Mouse (Mus musculus): Measurements from ENCODE around the gene Olfr130. TPM values are rescaled to one million over a fixed set of nuclear protein-coding genes. Genes with fewer than 3 reads are reported as not detected.

Gene Olfr130
- polyA plus RNA-seq (2012; rRNA removed; ENCODE audit: low replicate concordance), result not detected in 2 replicates

GRCm38 (mm10) chr17:38063621-38064020, at the start of gene Olfr130:
TSS of gene Olfr130 (plus strand) at chr17:38063921.

GRCm38 (mm10) chr17:38059979-38060378, 3.7 kb upstream of the Olfr130 start, which contains the start of gene Olfr129:
TSS of gene Olfr129 (minus strand) at chr17:38060079.

GRCm38 (mm10) chr17:38088593-38088992, 24.9 kb downstream of the Olfr130 start, which contains the start of gene Olfr131:
TSS of gene Olfr131 (minus strand) at chr17:38088693.

Other genes starting within 250 kb of the Olfr130 start
- gene Olfr125, start 231.0 kb upstream of the Olfr130 start, polyA plus RNA-seq (2012; rRNA removed; ENCODE audit: low replicate concordance), result not detected in 2 replicates
- gene Olfr126, start 216.4 kb upstream of the Olfr130 start, polyA plus RNA-seq (2012; rRNA removed; ENCODE audit: low replicate concordance), result not detected in 2 replicates
- not detected in 2 replicates for gene Olfr127, start 163.5 kb upstream of the Olfr130 start, polyA plus RNA-seq (2012; rRNA removed; ENCODE audit: low replicate concordance)
- gene Olfr128, start 143.4 kb upstream of the Olfr130 start, polyA plus RNA-seq (2012; rRNA removed; ENCODE audit: low replicate concordance), result not detected in 2 replicates
- gene Olfr761, start 110.8 kb upstream of the Olfr130 start, polyA plus RNA-seq (2012; rRNA removed; ENCODE audit: low replicate concordance), result not detected in 2 replicates
- gene Olfr129, start 3.8 kb upstream of the Olfr130 start, polyA plus RNA-seq (2012; rRNA removed; ENCODE audit: low replicate concordance), result not detected in 2 replicates
- gene Olfr131, start 24.8 kb downstream of the Olfr130 start, polyA plus RNA-seq (2012; rRNA removed; ENCODE audit: low replicate concordance), result not detected in 2 replicates
- gene Olfr132, start 70.6 kb downstream of the Olfr130 start, polyA plus RNA-seq (2012; rRNA removed; ENCODE audit: low replicate concordance), result not detected in 2 replicates
- gene Olfr133, start 81.4 kb downstream of the Olfr130 start, polyA plus RNA-seq (2012; rRNA removed; ENCODE audit: low replicate concordance), result not detected in 2 replicates
- gene Olfr134, start 107.5 kb downstream of the Olfr130 start, polyA plus RNA-seq (2012; rRNA removed; ENCODE audit: low replicate concordance), result not detected in 2 replicates
- not detected in 2 replicates for gene Olfr135, start 140.4 kb downstream of the Olfr130 start, polyA plus RNA-seq (2012; rRNA removed; ENCODE audit: low replicate concordance)
- gene Olfr138, start 197.1 kb downstream of the Olfr130 start, polyA plus RNA-seq (2012; rRNA removed; ENCODE audit: low replicate concordance), result not detected in 2 replicates
- gene Olfr137, start 243.6 kb downstream of the Olfr130 start, polyA plus RNA-seq (2012; rRNA removed; ENCODE audit: low replicate concordance), result not detected in 2 replicates

All from subcutaneous adipose tissue, adult 2 months (tissue).